Comparison of ENCODE assay signal across 14 mouse cellular contexts in genomic region chr3:90657405-90657804, GRCm38 (mm10). TPM values are rescaled to one million over a fixed set of nuclear protein-coding genes. Genes with fewer than 3 reads are reported as not detected.
A peak's percentile ranks its signal among the peaks of the same experiment; 100 is the strongest.
DNase-seq lines count a peak whose midpoint lies in the region; ATAC-seq and TF ChIP-seq lines count a peak whose summit lies in the region.
"Had no signal": no experiment of that assay in that cellular context is flagged by ENCODE, and none has a peak within 500 bp of the region (broad histone marks: within the 10 kb centered on the region; RNA-seq: fewer than 3 reads in every experiment).

No protein-coding gene starts in this region.

- H3K27me3 ChIP-seq in liver, postnatal 0 days (ENCODE audit: insufficient read depth, low read length), result no peaks in the 10 kb centered on the region
- peaks cover 2 to 3% of the 10 kb centered on the region in 2 experiments; a peak in 3 of 4 replicates for H3K27me3 ChIP-seq in MEL (ENCODE audit: control insufficient read depth in 1 of 2, insufficient read depth in 2 of 2, low read length in 2 of 2)
- H3K27me3 ChIP-seq: forebrain, embryonic 15.5 days had no signal

- no peaks in the 10 kb centered on the region for H3K36me3 ChIP-seq in liver, postnatal 0 days (replicated peaks; ENCODE audit: insufficient read depth, low read length)
- no peaks in the 10 kb centered on the region for H3K36me3 ChIP-seq in MEL (ENCODE audit: control insufficient read depth in 1 of 2, insufficient read depth in 2 of 2, low read length in 2 of 2)
- H3K36me3 ChIP-seq: forebrain, embryonic 15.5 days had no signal

- H3K9ac ChIP-seq in liver, postnatal 0 days (replicated peaks), result no peak overlapping the region
- H3K9ac ChIP-seq in MEL (ENCODE audit: control insufficient read depth, low read depth, low read length, poor library complexity, severe bottlenecking), result no peak overlapping the region
- H3K9ac ChIP-seq: forebrain, embryonic 15.5 days had no signal

- H3K4me3 ChIP-seq in liver, postnatal 0 days (ENCODE audit: low read depth, low read length), result no peak overlapping the region
- H3K4me3 ChIP-seq in MEL (ENCODE audit: control insufficient read depth in 1 of 2, insufficient read depth in 1 of 2, low read depth in 2 of 2, low read length in 2 of 2), result no peak overlapping the region
- H3K4me3 ChIP-seq: forebrain, embryonic 15.5 days had no signal

- no peak overlapping the region for H3K27ac ChIP-seq in liver, postnatal 0 days (ENCODE audit: low read depth)
- no peak overlapping the region for H3K27ac ChIP-seq in MEL (ENCODE audit: control insufficient read depth, low read depth, low read length)
- H3K27ac ChIP-seq: forebrain, embryonic 15.5 days had no signal

- no peak for TF ChIP-seq RAD21 in MEL (IDR thresholded peaks at IDR 0.05; ENCODE audit: low read depth, low read length)

- TF ChIP-seq POLR2A in MEL (IDR thresholded peaks at IDR 0.05; ENCODE audit: control insufficient read depth in 1 of 2, insufficient read depth in 1 of 2, low read depth in 1 of 2, low read length in 2 of 2, poor library complexity in 1 of 2), result no peak

- H3K4me1 ChIP-seq in liver, postnatal 0 days (ENCODE audit: insufficient read depth), result no peaks in the 10 kb centered on the region
- H3K4me1 ChIP-seq in MEL (ENCODE audit: control insufficient read depth in 1 of 2, insufficient read depth in 2 of 2, low read length in 2 of 2), result no peaks in the 10 kb centered on the region
- H3K4me1 ChIP-seq: forebrain, embryonic 15.5 days had no signal

- no peak for ATAC-seq in liver, postnatal 0 days
- ATAC-seq in neutrophil, adult 5-6 weeks (ENCODE audit: extremely low read depth, insufficient number of reproducible peaks, low FRiP score, poor library complexity, severe bottlenecking), result peak; percentile 74
- ATAC-seq in megakaryocyte-erythroid progenitor cell, adult 5-6 weeks (replicated peaks; ENCODE audit: low FRiP score, low TSS enrichment, poor library complexity, severe bottlenecking), result no peak
- ATAC-seq: forebrain, embryonic 15.5 days had no signal

- no peaks in the 10 kb centered on the region for H3K79me2 ChIP-seq in MEL (ENCODE audit: control insufficient read depth, insufficient read depth, low read length, poor library complexity)

- H3K4me2 ChIP-seq in liver, postnatal 0 days (ENCODE audit: low read depth, low read length), result no peak overlapping the region; the same call in 1 of the 2 replicates
- H3K4me2 ChIP-seq: forebrain, embryonic 15.5 days; heart, embryonic 11.5 days had no signal

- H3K9me3 ChIP-seq in liver, postnatal 0 days (ENCODE audit: low read length), result no peaks in the 10 kb centered on the region
- H3K9me3 ChIP-seq in MEL (replicated peaks; ENCODE audit: insufficient read depth, low read length), result no peaks in the 10 kb centered on the region
- H3K9me3 ChIP-seq: forebrain, embryonic 15.5 days had no signal

- peak; percentile 53 for TF ChIP-seq CTCF in liver, postnatal 0 days (IDR thresholded peaks at IDR 0.05; ENCODE audit: low read depth)
- TF ChIP-seq CTCF in MEL (IDR thresholded peaks at IDR 0.05 in 2 of 3, conservative IDR thresholded peaks at IDR 0.05 in 1 of 3; ENCODE audit: control insufficient read depth in 1 of 3, insufficient read depth in 1 of 3, low read depth in 2 of 3, low read length in 3 of 3, poor library complexity in 1 of 3, severe bottlenecking in 1 of 3), result peak; percentile 3 to 36 (median 6); a peak in 3 of 6 replicates

- TF ChIP-seq EP300 in liver, postnatal 0 days (IDR thresholded peaks at IDR 0.05; ENCODE audit: low read depth), result no peak
- TF ChIP-seq EP300 in MEL (IDR thresholded peaks at IDR 0.05; ENCODE audit: low read depth in 1 of 2, low read length in 2 of 2), result no peak

- DNase-seq in gastrocnemius, postnatal 10 days, result peak; percentile 12
- no peak for DNase-seq in gastrocnemius, adult 8-10 months (ENCODE audit: low spot score in 2 of 2)
- DNase-seq in liver, postnatal 0 days, result peak; percentile 23
- no peak for DNase-seq in liver
- DNase-seq in MEL (ENCODE audit: low read depth, low spot score), result peak; percentile 11
- DNase-seq in layer of hippocampus, postnatal 25 days (ENCODE audit: extremely low spot score in 1 of 2, low spot score in 1 of 2), result no peak
- DNase-seq: cerebellum, postnatal 25 days had no signal

- 52% methylated on average over 4 of the region's 4 CpGs for WGBS in liver, postnatal 0 days (ENCODE audit: insufficient replicate concordance)

TF ChIP-seq in MEL, 35 proteins besides CTCF, POLR2A, EP300 and RAD21:
- no peak for TF ChIP-seq JUND (IDR thresholded peaks at IDR 0.05; ENCODE audit: low read depth, low read length)
- no peak for TF ChIP-seq MEF2A (IDR thresholded peaks at IDR 0.05; ENCODE audit: extremely low read depth, insufficient replicate concordance, low read depth, low read length, poor library complexity, severe bottlenecking)
- no peak for TF ChIP-seq SIN3A (IDR thresholded peaks at IDR 0.05; ENCODE audit: low read length)
- no peak for TF ChIP-seq MAX (IDR thresholded peaks at IDR 0.05; ENCODE audit: low read length)
- TF ChIP-seq SMC3 (IDR thresholded peaks at IDR 0.05; ENCODE audit: low read depth, low read length), result peak; percentile 35
- TF ChIP-seq MXI1 (IDR thresholded peaks at IDR 0.05; ENCODE audit: low read depth, low read length), result no peak
- no peak for TF ChIP-seq HCFC1 (IDR thresholded peaks at IDR 0.05; ENCODE audit: low read depth, low read length)
- no peak for TF ChIP-seq ZKSCAN1 (IDR thresholded peaks at IDR 0.05; ENCODE audit: low read depth, low read length)
TF ChIP-seq in MEL: peak in this region for 1.

RNA-seq across cellular contexts. Expression of gene S100a7a, which starts 3.6 kb away (rescaled TPM):
- total RNA-seq in gastrocnemius, postnatal 10 days (2021), result not detected
- not detected for total RNA-seq in gastrocnemius, adult 8-10 months (2022)
- polyA plus RNA-seq in liver, postnatal 0 days (2015; fragmentation: Nextera tagmentation; extraction: Ambion mirVana), result not detected in 2 replicates
- not detected in 2 replicates for total RNA-seq in MEL (2012; rRNA removed)
- not detected for polyA plus RNA-seq in MEL (2012; ENCODE audit: insufficient read depth in 1 of 2, insufficient read length in 2 of 2, low read depth in 1 of 2, low replicate concordance in 2 of 2, missing spikeins in 1 of 2)
- total RNA-seq in neutrophil, adult 5-6 weeks (2017), result 0.81 and 1.1 TPM in 2 replicates
- under 1 TPM; 0.20 to 0.28 TPM for total RNA-seq in layer of hippocampus, postnatal 25 days (2021)
- total RNA-seq in megakaryocyte-erythroid progenitor cell, adult 5-6 weeks (2014; fragmentation: Nextera tagmentation), result not detected in 2 replicates
- not detected in 2 replicates for total RNA-seq in megakaryocyte-erythroid progenitor cell, adult 5-6 weeks (2017)
- total RNA-seq: adrenal gland, postnatal 4 days had no signal
- polyA plus RNA-seq: forebrain, embryonic 15.5 days; heart, embryonic 11.5 days; limb, embryonic 11.5 days; neural tube, embryonic 14.5 days had no signal

RNA-seq across cellular contexts. Expression of gene S100a8, which starts 11.4 kb away (rescaled TPM):
- 10 to 100 TPM in 1 of 2 experiments, under 1 TPM in 1; 0.94 to 42.3 TPM for total RNA-seq in gastrocnemius, postnatal 10 days (2021)
- total RNA-seq in gastrocnemius, adult 8-10 months (2022), result under 1 TPM in 2 of 4 experiments, not detected in 2; 0.75 to 0.92 TPM
- 3,883 and 4,059 TPM in 2 replicates for polyA plus RNA-seq in liver, postnatal 0 days (2015; fragmentation: Nextera tagmentation; extraction: Ambion mirVana)
- not detected in 2 replicates for total RNA-seq in MEL (2012; rRNA removed)
- not detected for polyA plus RNA-seq in MEL (2012; ENCODE audit: insufficient read depth in 1 of 2, insufficient read length in 2 of 2, low read depth in 1 of 2, low replicate concordance in 2 of 2, missing spikeins in 1 of 2)
- total RNA-seq in neutrophil, adult 5-6 weeks (2017), result 8,742 and 9,143 TPM in 2 replicates
- total RNA-seq in layer of hippocampus, postnatal 25 days (2021), result not detected
- 8.8 and 1,388 TPM in 2 replicates for total RNA-seq in megakaryocyte-erythroid progenitor cell, adult 5-6 weeks (2014; fragmentation: Nextera tagmentation)
- 75.2 and 207 TPM in 2 replicates for total RNA-seq in megakaryocyte-erythroid progenitor cell, adult 5-6 weeks (2017)

RNA-seq across cellular contexts. Expression of gene S100a9, which starts 38.1 kb away (rescaled TPM):
- total RNA-seq in gastrocnemius, postnatal 10 days (2021), result 10 to 100 TPM in 1 of 2 experiments, under 1 TPM in 1; 0.70 to 44.4 TPM
- total RNA-seq in gastrocnemius, adult 8-10 months (2022), result not detected
- 2,494 and 2,662 TPM in 2 replicates for polyA plus RNA-seq in liver, postnatal 0 days (2015; fragmentation: Nextera tagmentation; extraction: Ambion mirVana)
- not detected in 2 replicates for total RNA-seq in MEL (2012; rRNA removed)
- not detected for polyA plus RNA-seq in MEL (2012; ENCODE audit: insufficient read depth in 1 of 2, insufficient read length in 2 of 2, low read depth in 1 of 2, low replicate concordance in 2 of 2, missing spikeins in 1 of 2)
- total RNA-seq in neutrophil, adult 5-6 weeks (2017), result 13,076 and 15,649 TPM in 2 replicates
- not detected for total RNA-seq in layer of hippocampus, postnatal 25 days (2021)
- 1.1 and 1,636 TPM in 2 replicates for total RNA-seq in megakaryocyte-erythroid progenitor cell, adult 5-6 weeks (2014; fragmentation: Nextera tagmentation)
- total RNA-seq in megakaryocyte-erythroid progenitor cell, adult 5-6 weeks (2017), result 59.5 and 143 TPM in 2 replicates

RNA-seq across cellular contexts. Expression of gene S100a6, which starts 44.7 kb away (rescaled TPM):
- total RNA-seq in gastrocnemius, postnatal 10 days (2021), result 100 to 1,000 TPM in 1 of 2 experiments, 10 to 100 TPM in 1; 83.2 to 102 TPM
- total RNA-seq in gastrocnemius, adult 8-10 months (2022), result 10 to 100 TPM; 38.3 to 90.6 (median 55.1) TPM
- 49.1 and 55.6 TPM in 2 replicates for polyA plus RNA-seq in liver, postnatal 0 days (2015; fragmentation: Nextera tagmentation; extraction: Ambion mirVana)
- total RNA-seq in MEL (2012; rRNA removed), result 0.85 and 2.1 TPM in 2 replicates
- 1 to 10 TPM in 1 of 2 experiments, not detected in 1; 4.7 TPM for polyA plus RNA-seq in MEL (2012; ENCODE audit: insufficient read depth in 1 of 2, insufficient read length in 2 of 2, low read depth in 1 of 2, low replicate concordance in 2 of 2, missing spikeins in 1 of 2)
- total RNA-seq in neutrophil, adult 5-6 weeks (2017), result 1,146 and 1,580 TPM in 2 replicates
- total RNA-seq in layer of hippocampus, postnatal 25 days (2021), result 10 to 100 TPM; 23.1 to 24.9 TPM
- total RNA-seq in megakaryocyte-erythroid progenitor cell, adult 5-6 weeks (2014; fragmentation: Nextera tagmentation), result 2.0 and 21.9 TPM in 2 replicates
- total RNA-seq in megakaryocyte-erythroid progenitor cell, adult 5-6 weeks (2017), result 0.94 TPM in 1 of 2 replicates, not detected in the other

RNA-seq across cellular contexts. Expression of gene S100a5, which starts 49.1 kb away (rescaled TPM):
- not detected for total RNA-seq in gastrocnemius, postnatal 10 days (2021)
- 1 to 10 TPM in 2 of 4 experiments, under 1 TPM in 1, not detected in 1; 0.68 to 2.5 (median 2.2) TPM for total RNA-seq in gastrocnemius, adult 8-10 months (2022)
- not detected in 2 replicates for polyA plus RNA-seq in liver, postnatal 0 days (2015; fragmentation: Nextera tagmentation; extraction: Ambion mirVana)
- not detected in 2 replicates for total RNA-seq in MEL (2012; rRNA removed)
- not detected for polyA plus RNA-seq in MEL (2012; ENCODE audit: insufficient read depth in 1 of 2, insufficient read length in 2 of 2, low read depth in 1 of 2, low replicate concordance in 2 of 2, missing spikeins in 1 of 2)
- total RNA-seq in neutrophil, adult 5-6 weeks (2017), result not detected in 2 replicates
- total RNA-seq in layer of hippocampus, postnatal 25 days (2021), result not detected
- total RNA-seq in megakaryocyte-erythroid progenitor cell, adult 5-6 weeks (2014; fragmentation: Nextera tagmentation), result not detected in 2 replicates
- total RNA-seq in megakaryocyte-erythroid progenitor cell, adult 5-6 weeks (2017), result not detected in 2 replicates
- total RNA-seq: adrenal gland, postnatal 4 days had no signal
- polyA plus RNA-seq: forebrain, embryonic 15.5 days; heart, embryonic 11.5 days; limb, embryonic 11.5 days; neural tube, embryonic 14.5 days had no signal

Comparison
In these comparisons a context has a peak if more than half of its experiments do, and no peak if none do; other contexts are left out.
1. DNase-seq: peak in gastrocnemius, postnatal 10 days (single experiment), liver, postnatal 0 days (single experiment) and MEL (single experiment); none in gastrocnemius, adult 8-10 months (0 of 2), liver (single experiment) and layer of hippocampus, postnatal 25 days (0 of 2).